Mouse (Mus musculus): ENCODE measurements around the gene Ubxn6.

GRCm38 (mm10) chr17:56022989-56023290, 51.9 kb downstream of the Ubxn6 start:
- TF ChIP-seq CTCF (IDR thresholded peaks at IDR 0.05; ENCODE audit: extremely low read depth, insufficient read depth, insufficient read length, insufficient replicate concordance) = no peak
- no peak for TF ChIP-seq POLR2A (IDR thresholded peaks at IDR 0.05; ENCODE audit: low read depth, low read length)
